Mouse (Mus musculus) CH12F3 (cell line): Measurements from ENCODE around the gene Naxd.
"Not testable (repeated sequence)": the region's sequence is repeated elsewhere in the genome, so short reads cannot be mapped to it uniquely, and the experiment has no call there.

ENCODE experiments used
- in situ Hi-C: fragments of 300-500 bp; cut with MboI; formaldehyde crosslinking; loops from 2 replicates; pipeline ENCODE4 v1.14.3; 2020; ENCODE audit warnings: low sequenced_read_pairs

Naxd gene

GRCm38 (mm10) chr8:11471309-11471708, 26.0 kb upstream of the Naxd start:
- in situ Hi-C loops: no loop called here

- in situ Hi-C loops: no loop called here
Observed at GRCm38 (mm10) chr8:11473072-11473471, 24.2 kb upstream of the Naxd start.

GRCm38 (mm10) chr8:11475397-11475796, 21.9 kb upstream of the Naxd start:
- in situ Hi-C loops: no loop called here

GRCm38 (mm10) chr8:11475876-11476275, 21.4 kb upstream of the Naxd start:
- in situ Hi-C loops: no loop called here

- in situ Hi-C loops: no loop called here
Observed at GRCm38 (mm10) chr8:11476338-11477177, 20.7 kb upstream of the Naxd start.

GRCm38 (mm10) chr8:11477178-11477553, 20.1 kb upstream of the Naxd start:
- in situ Hi-C loops: no loop called here

GRCm38 (mm10) chr8:11477811-11478761, 19.2 kb upstream of the Naxd start, which contains the start of gene Rab20:
Rab20 (minus strand) TSS chr8:11478710.
- in situ Hi-C loops: no loop called here

GRCm38 (mm10) chr8:11478807-11479527, 18.3 kb upstream of the Naxd start:
- in situ Hi-C loops: no loop called here

- in situ Hi-C loops: no loop called here
Observed at GRCm38 (mm10) chr8:11479591-11479990, 17.7 kb upstream of the Naxd start.

- in situ Hi-C loops: loop anchor here (10.0 kb wide), 1 partner anchor 47 kb away; no protein-coding TSS in a partner anchor
Observed at GRCm38 (mm10) chr8:11481876-11482275, 15.4 kb upstream of the Naxd start.

- in situ Hi-C loops: loop anchor here (10.0 kb wide), 1 partner anchor 48 kb away; no protein-coding TSS in a partner anchor
Observed at GRCm38 (mm10) chr8:11482537-11482936, 14.8 kb upstream of the Naxd start.

GRCm38 (mm10) chr8:11486142-11486541, 11.2 kb upstream of the Naxd start:
- in situ Hi-C loops: loop anchor here (10.0 kb wide), 1 partner anchor 51 kb away; no protein-coding TSS in a partner anchor

- in situ Hi-C loops: loop anchor here (10.0 kb wide), 1 partner anchor 52 kb away; no protein-coding TSS in a partner anchor
Observed at GRCm38 (mm10) chr8:11487229-11487628, 10.1 kb upstream of the Naxd start.

GRCm38 (mm10) chr8:11492340-11492739, 5.0 kb upstream of the Naxd start:
- in situ Hi-C loops: not testable (repeated sequence)

- in situ Hi-C loops: no loop called here
Observed at GRCm38 (mm10) chr8:11498281-11498680, 975 bp downstream of the Naxd start.

GRCm38 (mm10) chr8:11498786-11499485, 1.6 kb downstream of the Naxd start:
- in situ Hi-C loops: no loop called here

- in situ Hi-C loops: loop anchor here (10.0 kb wide), 1 partner anchor 111 kb away; no protein-coding TSS in a partner anchor
Observed at GRCm38 (mm10) chr8:11503476-11504232, 6.3 kb downstream of the Naxd start.

- in situ Hi-C loops: loop anchor here (10.0 kb wide), 1 partner anchor 109 kb away; no protein-coding TSS in a partner anchor
Observed at GRCm38 (mm10) chr8:11506074-11506473, 8.8 kb downstream of the Naxd start.

GRCm38 (mm10) chr8:11506802-11507201, 9.5 kb downstream of the Naxd start:
- in situ Hi-C loops: loop anchor here (10.0 kb wide), 1 partner anchor 108 kb away; no protein-coding TSS in a partner anchor
